Mouse (Mus musculus): ENCODE data around the gene Galnt3. TPM values are rescaled to one million over a fixed set of nuclear protein-coding genes. Genes with fewer than 3 reads are reported as not detected.
A peak's percentile ranks its signal among the peaks of the same experiment; 100 is the strongest.

The Galnt3 gene
- polyA plus RNA-seq, 2 experiments, result 4.1 to 5.6 TPM

DNA sequence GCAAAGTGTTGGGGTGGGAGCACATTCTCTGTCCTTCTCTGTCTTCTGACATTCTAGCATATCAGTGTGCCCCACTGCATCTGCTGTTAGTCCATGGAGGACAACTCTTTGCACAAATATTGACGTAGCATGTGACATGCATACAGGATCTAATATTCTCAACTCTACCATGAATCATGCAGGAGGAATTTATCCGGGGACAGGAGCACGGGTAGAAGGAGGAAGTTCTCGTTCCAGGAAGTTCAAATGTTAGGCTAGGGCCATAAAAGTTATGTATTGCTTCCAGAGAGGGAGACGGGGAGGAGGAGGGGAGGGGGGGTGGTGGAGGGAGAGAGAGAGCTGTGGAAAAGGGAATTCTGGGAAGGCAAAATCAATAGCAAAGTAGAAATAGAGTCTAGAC lies 20.0 kb upstream of the Galnt3 start:
- H3K9ac ChIP-seq (ENCODE audit: low read depth, low read length, severe bottlenecking), result no peak overlapping the region
- H3K9me3 ChIP-seq (ENCODE audit: control insufficient read depth, low read length), result no peaks in the 10 kb centered on the region
- no peak overlapping the region for H3K4me2 ChIP-seq (replicated peaks; ENCODE audit: low read depth, low read length, severe bottlenecking)
- ATAC-seq (ENCODE audit: low FRiP score, low read depth) (0 out of 2 replicates have a peak, but pooled peaks have one; percentile 41), DNase-seq (ENCODE audit: low spot score) (no peak)
- no peaks in the 10 kb centered on the region for H3K27me3 ChIP-seq (ENCODE audit: control insufficient read depth, insufficient read depth, low read length)
- peaks cover 16% of the 10 kb centered on the region for H3K4me1 ChIP-seq (ENCODE audit: control insufficient read depth, insufficient read depth, low read length)
- no peak for TF ChIP-seq POLR2A (IDR thresholded peaks at IDR 0.05; ENCODE audit: borderline replicate concordance, extremely low read depth, insufficient read depth, insufficient read length)
- H3K36me3 ChIP-seq (ENCODE audit: control insufficient read depth, insufficient read depth, low read length), result no peaks in the 10 kb centered on the region
- no peak overlapping the region for H3K27ac ChIP-seq (replicated peaks; ENCODE audit: low read depth, low read length)
- no peak overlapping the region for H3K4me3 ChIP-seq (replicated peaks; ENCODE audit: low read length)
- 10% methylated on average over 5 of the region's 5 CpGs for WGBS

GRCm38 (mm10) chr2:66143284-66143683 lies 18.5 kb upstream of the Galnt3 start:
- no peak for TF ChIP-seq POLR2A (IDR thresholded peaks at IDR 0.05; ENCODE audit: borderline replicate concordance, extremely low read depth, insufficient read depth, insufficient read length)
- H3K4me3 ChIP-seq (replicated peaks; ENCODE audit: low read length), result no peak overlapping the region
- H3K4me2 ChIP-seq (replicated peaks; ENCODE audit: low read depth, low read length, severe bottlenecking), result no peak overlapping the region
- 91% methylated on average over 4 of the region's 4 CpGs for WGBS
- H3K4me1 ChIP-seq (ENCODE audit: control insufficient read depth, insufficient read depth, low read length), result peaks cover 16% of the 10 kb centered on the region
- H3K27me3 ChIP-seq (ENCODE audit: control insufficient read depth, insufficient read depth, low read length), result no peaks in the 10 kb centered on the region
- no peak overlapping the region for H3K9ac ChIP-seq (ENCODE audit: low read depth, low read length, severe bottlenecking)
- H3K27ac ChIP-seq (replicated peaks; ENCODE audit: low read depth, low read length), result no peak overlapping the region
- no peak for ATAC-seq (ENCODE audit: low FRiP score, low read depth)
- no peaks in the 10 kb centered on the region for H3K36me3 ChIP-seq (ENCODE audit: control insufficient read depth, insufficient read depth, low read length)
- H3K9me3 ChIP-seq (ENCODE audit: control insufficient read depth, low read length), result no peaks in the 10 kb centered on the region
- DNase-seq (ENCODE audit: low spot score), result no peak

DNA sequence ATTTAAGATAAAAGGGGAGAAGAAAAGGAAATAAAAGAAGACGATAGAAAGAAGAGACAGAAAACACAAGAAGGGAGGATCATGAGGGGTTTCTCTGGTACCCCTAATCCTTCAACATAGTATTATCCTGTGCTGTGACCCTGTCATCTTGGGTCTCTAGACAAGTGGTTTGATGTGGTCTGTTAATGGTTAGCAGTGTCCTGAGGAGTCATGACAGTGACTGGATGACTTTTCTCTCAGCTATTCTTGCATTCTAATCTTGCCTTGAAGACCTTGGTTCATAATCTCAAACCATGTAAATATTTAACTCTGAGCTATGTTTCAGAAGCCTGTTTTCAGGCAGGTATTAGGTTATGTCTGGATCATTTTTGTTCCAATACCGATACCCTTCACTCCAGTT lies 17.9 kb upstream of the Galnt3 start:
- no peak overlapping the region for H3K4me2 ChIP-seq (replicated peaks; ENCODE audit: low read depth, low read length, severe bottlenecking)
- no peak for TF ChIP-seq POLR2A (IDR thresholded peaks at IDR 0.05; ENCODE audit: borderline replicate concordance, extremely low read depth, insufficient read depth, insufficient read length)
- H3K27ac ChIP-seq (replicated peaks; ENCODE audit: low read depth, low read length), result no peak overlapping the region
- ATAC-seq (ENCODE audit: low FRiP score, low read depth), result no peak
- no peak for DNase-seq (ENCODE audit: low spot score)
- H3K4me3 ChIP-seq (replicated peaks; ENCODE audit: low read length), result no peak overlapping the region
- H3K4me1 ChIP-seq (ENCODE audit: control insufficient read depth, insufficient read depth, low read length), result peaks cover 16% of the 10 kb centered on the region
- no peak overlapping the region for H3K9ac ChIP-seq (ENCODE audit: low read depth, low read length, severe bottlenecking)
- no peaks in the 10 kb centered on the region for H3K9me3 ChIP-seq (ENCODE audit: control insufficient read depth, low read length)
- WGBS, result 85% methylated on average over 2 of the region's 2 CpGs
- H3K36me3 ChIP-seq (ENCODE audit: control insufficient read depth, insufficient read depth, low read length), result no peaks in the 10 kb centered on the region
- no peaks in the 10 kb centered on the region for H3K27me3 ChIP-seq (ENCODE audit: control insufficient read depth, insufficient read depth, low read length)

DNA sequence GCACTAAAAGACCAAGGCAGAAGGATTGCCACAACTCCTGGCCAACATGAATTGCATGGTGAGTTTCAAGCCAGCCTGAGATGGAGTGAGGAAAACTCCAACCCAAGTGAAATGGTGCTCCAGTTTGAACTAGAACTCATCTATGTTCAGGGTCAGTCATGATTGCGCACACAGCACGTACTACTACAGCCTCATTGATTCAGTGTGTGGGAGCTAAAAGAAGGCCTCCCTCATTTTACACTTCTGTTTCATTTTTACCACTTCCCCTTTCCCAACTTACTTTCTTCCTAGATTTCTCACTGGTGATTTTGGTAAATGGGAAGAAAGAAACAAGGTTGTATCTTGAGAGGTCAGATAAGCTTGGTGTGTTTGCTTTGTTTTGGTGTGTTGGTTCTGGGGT lies 17.5 kb upstream of the Galnt3 start:
- ATAC-seq (ENCODE audit: low FRiP score, low read depth) (no peak), DNase-seq (ENCODE audit: low spot score) (no peak)
- no peak overlapping the region for H3K4me2 ChIP-seq (replicated peaks; ENCODE audit: low read depth, low read length, severe bottlenecking)
- no peaks in the 10 kb centered on the region for H3K36me3 ChIP-seq (ENCODE audit: control insufficient read depth, insufficient read depth, low read length)
- H3K4me3 ChIP-seq (replicated peaks; ENCODE audit: low read length), result no peak overlapping the region
- H3K4me1 ChIP-seq (ENCODE audit: control insufficient read depth, insufficient read depth, low read length), result peaks cover 14% of the 10 kb centered on the region
- TF ChIP-seq POLR2A (IDR thresholded peaks at IDR 0.05; ENCODE audit: borderline replicate concordance, extremely low read depth, insufficient read depth, insufficient read length), result no peak
- no peak overlapping the region for H3K27ac ChIP-seq (replicated peaks; ENCODE audit: low read depth, low read length)
- H3K27me3 ChIP-seq (ENCODE audit: control insufficient read depth, insufficient read depth, low read length), result no peaks in the 10 kb centered on the region
- no peaks in the 10 kb centered on the region for H3K9me3 ChIP-seq (ENCODE audit: control insufficient read depth, low read length)
- no peak overlapping the region for H3K9ac ChIP-seq (ENCODE audit: low read depth, low read length, severe bottlenecking)
- WGBS, result 90% methylated on average over 2 of the region's 2 CpGs

GRCm38 (mm10) chr2:66140246-66140645 lies 15.5 kb upstream of the Galnt3 start:
- peak; percentile 44; the same call in 1 of the 2 replicates for ATAC-seq (ENCODE audit: low FRiP score, low read depth)
- H3K9ac ChIP-seq (ENCODE audit: low read depth, low read length, severe bottlenecking), result no peak overlapping the region
- no peak overlapping the region for H3K4me2 ChIP-seq (replicated peaks; ENCODE audit: low read depth, low read length, severe bottlenecking)
- H3K27me3 ChIP-seq (ENCODE audit: control insufficient read depth, insufficient read depth, low read length), result no peaks in the 10 kb centered on the region
- no peaks in the 10 kb centered on the region for H3K9me3 ChIP-seq (ENCODE audit: control insufficient read depth, low read length)
- no peak overlapping the region for H3K4me3 ChIP-seq (replicated peaks; ENCODE audit: low read length)
- DNase-seq (ENCODE audit: low spot score), result peak; percentile 28
- no peaks in the 10 kb centered on the region for H3K36me3 ChIP-seq (ENCODE audit: control insufficient read depth, insufficient read depth, low read length)
- no peak for TF ChIP-seq POLR2A (IDR thresholded peaks at IDR 0.05; ENCODE audit: borderline replicate concordance, extremely low read depth, insufficient read depth, insufficient read length)
- no peak overlapping the region for H3K27ac ChIP-seq (replicated peaks; ENCODE audit: low read depth, low read length)
- 0 out of 2 replicates have a peak, but pooled peaks cover 5% of the 10 kb centered on the region for H3K4me1 ChIP-seq (ENCODE audit: control insufficient read depth, insufficient read depth, low read length)
- WGBS, result 21% methylated on average over 4 of the region's 4 CpGs
